Mouse (Mus musculus) erythroid progenitor cell, adult 5-6 weeks (primary cell): ENCODE data around the gene Mrps15. TPM values are rescaled to one million over a fixed set of nuclear protein-coding genes. Genes with fewer than 3 reads are reported as not detected.
A peak's percentile ranks its signal among the peaks of the same experiment; 100 is the strongest.
"Not testable (repeated sequence)": the region's sequence is repeated elsewhere in the genome, so short reads cannot be mapped to it uniquely, and the experiment has no call there.

ENCODE experiments used
- ATAC-seq: replicated peaks from 2 replicates; pipeline ENCODE4 v1.8.0; 2016; ENCODE audit warnings: moderate number of reproducible peaks, mild to moderate bottlenecking, moderate TSS enrichment, inconsistent platforms; ENCODE audit not compliant: poor library complexity, low FRiP score, severe bottlenecking
- total RNA-seq, 2 experiments: library from RNA; stranded (forward) in 1 of 2; stranded (reverse) in 1 of 2; fragments of 150-400 nt in 1 of 2; fragments of 186-747, 209-891 nt in 1 of 2; gene quantifications; 2 replicates each; pipeline versions ENCODE4 v1.2.3 to v1.2.4; 2015 to 2017; ENCODE audit warnings: low replicate concordance in 2 of 2

The Mrps15 gene
- total RNA-seq, 2 experiments from 2014 or later, result 22.6 to 28.0 TPM

DNA sequence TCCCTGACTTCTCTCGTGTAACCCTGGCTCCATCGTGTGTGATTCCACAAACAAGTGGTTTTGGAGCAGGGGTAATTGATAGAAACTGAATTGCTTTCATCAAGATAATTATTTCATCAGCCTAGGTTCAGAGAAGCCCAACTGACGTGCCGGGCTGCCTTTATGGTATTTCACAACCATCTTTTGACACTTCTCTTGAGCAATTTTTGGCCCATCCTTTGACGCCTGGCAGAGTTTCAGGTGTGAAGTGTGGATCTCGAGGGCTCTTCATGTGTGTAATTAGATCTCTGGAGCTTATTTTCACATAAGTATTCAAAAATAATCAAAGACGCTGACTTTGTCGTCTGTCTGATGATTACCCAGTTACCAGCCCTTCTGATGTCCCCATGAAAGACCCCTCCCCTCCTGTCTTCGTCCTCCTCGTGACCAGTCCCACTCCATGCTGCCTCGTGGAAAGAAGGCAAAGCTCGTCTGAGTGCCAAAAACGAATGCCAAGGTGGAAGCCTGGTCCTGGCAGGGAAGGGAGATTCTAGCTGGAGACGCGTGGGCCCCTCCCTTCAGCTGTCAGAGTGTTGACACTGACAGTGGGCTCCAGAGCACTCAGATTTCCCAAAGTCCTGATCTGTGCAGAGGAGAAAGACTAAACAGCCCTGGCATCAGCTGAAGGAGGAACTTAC lies 20.8 kb downstream of the Mrps15 start:
- no peak for ATAC-seq

DNA sequence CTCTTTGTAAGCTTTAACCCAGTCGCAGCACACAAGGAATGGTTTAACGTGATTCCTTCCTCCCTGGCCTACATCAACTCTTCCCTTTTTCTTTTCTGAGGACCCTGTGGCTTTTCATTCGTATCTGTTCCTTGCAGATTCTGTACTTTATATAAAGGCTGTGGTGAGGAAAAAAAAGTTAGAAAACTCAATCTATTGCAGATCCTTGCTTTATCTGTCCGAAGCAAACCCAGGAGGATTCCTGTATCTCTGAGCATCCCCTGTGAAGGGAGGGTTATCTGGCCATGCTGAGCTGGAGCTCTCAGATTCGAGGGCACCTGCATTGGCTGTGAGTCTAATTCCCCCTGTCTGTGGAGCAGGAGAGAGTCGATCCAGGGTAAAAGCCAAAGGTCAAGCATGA lies 22.1 kb downstream of the Mrps15 start:
- ATAC-seq, result no peak

DNA sequence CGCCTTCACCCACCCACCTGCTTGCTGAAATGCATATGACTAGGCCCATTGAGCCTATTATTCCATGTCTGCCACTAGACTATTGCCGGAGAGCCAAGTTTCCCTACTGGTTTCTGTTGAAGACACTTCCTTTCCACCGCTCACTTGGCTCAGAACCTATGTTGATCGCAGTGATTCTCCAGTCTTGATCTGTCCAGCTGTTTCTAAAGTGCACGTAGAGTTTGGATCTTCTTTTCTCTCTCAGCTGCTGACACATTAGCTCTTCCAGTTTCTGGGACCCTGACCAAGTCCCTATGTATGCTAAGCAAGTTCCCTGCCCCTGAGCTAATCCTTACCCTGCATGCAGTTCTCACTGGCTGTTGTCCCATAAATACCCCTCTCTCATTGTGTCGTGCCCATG lies 31.1 kb downstream of the Mrps15 start:
- ATAC-seq, result no peak

DNA sequence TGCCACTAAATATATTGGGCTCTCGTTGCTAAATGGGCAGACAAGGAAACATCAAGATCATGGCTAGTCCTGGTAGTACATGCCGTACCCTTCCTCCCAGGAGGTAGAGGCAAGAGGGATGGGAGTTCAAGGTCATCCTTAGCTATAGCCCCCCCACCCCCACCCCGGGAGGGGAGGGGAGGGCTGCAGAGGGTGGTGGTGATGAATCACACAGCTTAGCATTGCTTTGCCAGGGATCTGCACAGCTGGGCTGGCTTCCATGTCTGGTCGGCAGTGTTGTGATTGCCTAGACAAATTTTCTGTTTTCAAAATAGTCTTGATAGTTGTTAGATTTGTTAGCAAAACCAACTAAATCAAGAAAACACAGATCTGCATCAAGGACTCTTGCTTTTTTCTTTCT lies 32.5 kb downstream of the Mrps15 start:
- ATAC-seq, result no peak

DNA sequence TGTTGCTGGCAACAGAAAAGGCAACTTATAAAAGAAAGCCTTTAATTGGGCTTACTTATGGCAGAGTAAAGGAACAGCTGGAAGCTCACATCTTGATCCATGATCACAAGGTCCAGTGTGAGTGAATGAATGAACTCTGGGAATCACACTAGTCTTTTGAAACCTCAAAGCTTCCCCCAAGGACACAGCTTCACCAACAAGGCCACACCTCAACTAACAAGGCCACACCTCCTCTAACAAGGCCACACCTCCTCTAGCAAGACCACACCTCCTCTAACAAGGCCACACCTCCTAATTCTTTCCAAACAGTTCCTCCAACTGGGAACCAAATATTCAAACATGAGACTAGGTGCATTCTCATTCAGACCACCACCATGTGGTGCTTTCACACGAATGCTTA lies 34.9 kb downstream of the Mrps15 start:
- no peak for ATAC-seq

DNA sequence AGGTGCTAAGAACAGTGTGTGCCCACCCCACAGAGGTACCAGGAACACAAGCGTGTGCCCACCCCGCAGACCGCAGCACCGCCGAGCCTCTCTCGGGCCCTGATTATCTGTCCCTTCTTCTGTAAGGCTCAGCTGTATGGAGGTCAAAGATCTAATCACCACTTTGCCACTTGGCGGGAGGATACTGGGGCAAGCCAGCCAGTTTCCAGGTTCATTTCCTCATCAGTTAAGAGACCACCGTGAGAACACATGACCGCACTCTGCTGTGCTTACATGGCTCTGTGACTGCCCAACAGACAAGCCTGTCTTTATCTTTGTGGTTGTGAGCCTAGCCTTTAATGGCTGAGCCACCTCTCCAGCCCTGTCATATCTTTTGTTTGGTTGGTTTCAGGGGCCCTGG lies 36.3 kb downstream of the Mrps15 start:
- no peak for ATAC-seq

DNA sequence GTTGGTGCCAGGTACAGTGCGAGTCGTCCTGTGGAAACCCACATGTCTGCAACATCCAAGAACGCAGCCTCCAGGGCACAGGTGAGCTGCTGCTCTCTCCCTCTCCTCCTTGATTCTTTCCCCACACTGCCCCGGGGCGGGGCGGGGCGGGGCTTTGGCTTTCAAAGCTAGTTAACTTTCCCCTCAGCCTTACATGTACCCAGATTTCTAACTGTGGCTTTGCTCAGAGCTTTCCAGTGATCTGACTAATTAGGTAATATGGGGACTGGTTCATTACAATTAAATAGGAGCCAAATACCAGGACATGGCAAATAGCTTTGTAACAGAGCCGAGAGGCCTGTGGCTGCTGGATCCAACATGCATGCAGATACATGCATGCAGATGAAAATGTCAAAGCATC lies 37.7 kb downstream of the Mrps15 start:
- no peak for ATAC-seq

DNA sequence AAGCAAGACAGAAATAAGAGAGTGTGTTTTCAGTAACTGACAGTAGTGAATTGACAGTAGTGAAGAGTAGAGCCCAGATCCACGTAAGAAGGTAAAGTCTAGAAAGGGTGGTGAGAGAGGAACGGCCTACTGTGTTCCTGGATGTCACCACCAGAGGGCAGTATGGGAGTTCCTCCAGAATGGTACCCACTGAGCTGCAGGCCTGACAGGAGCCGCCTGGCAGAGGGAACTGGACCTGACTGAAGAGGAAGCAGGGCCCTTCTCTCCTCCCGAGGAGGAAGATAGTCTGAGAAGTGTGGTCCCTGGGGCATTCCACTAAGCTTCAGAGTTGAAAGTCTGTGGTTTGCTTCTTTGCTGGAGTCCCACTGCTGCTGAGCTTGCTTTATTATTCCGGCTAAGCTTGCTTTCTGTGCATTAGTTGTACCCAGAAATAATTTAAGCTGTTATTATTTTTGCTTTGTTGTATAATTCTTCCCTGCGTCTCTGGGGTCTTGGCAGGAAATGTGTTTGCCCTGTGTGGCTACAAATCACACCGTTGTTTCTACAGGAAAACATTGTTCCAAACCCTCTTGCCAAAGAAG lies 39.4 kb downstream of the Mrps15 start:
- ATAC-seq, result peak; percentile 91

DNA sequence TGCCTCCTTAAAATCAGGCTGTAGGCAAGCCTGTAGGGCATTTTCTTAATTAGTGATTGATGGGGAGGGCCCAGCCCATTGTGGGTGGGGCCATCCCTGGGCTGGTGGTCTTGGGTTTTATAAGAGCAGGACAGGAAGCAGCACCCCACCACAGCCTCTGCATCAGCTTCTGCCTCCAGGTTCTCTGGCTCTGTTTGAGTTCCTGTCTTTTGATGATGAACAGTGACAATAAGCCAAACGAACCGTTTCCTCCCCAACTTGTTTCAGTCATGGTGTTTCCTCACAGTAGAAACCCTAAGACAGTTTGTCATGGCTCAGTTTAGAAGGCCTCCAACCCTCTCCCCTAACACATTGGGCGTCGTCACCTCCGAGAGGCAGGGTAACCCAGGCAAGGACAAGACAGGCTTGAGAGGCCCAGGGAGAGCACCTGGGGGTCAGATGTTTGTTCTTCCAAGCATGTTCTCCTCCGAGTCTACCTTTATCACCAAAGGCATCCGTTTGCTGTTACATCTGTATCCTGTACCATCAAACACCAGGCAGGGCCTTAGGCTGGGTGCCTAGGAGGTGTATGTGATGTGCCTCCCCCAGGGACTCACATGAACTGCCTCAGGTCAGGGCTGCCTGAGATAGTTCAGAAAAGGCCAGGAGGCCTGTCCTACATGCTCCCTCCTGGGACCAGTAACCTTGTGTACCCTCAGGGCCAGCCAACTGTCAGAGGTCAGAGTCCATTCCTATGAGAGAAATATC lies 43.5 kb downstream of the Mrps15 start:
- no peak for ATAC-seq

DNA sequence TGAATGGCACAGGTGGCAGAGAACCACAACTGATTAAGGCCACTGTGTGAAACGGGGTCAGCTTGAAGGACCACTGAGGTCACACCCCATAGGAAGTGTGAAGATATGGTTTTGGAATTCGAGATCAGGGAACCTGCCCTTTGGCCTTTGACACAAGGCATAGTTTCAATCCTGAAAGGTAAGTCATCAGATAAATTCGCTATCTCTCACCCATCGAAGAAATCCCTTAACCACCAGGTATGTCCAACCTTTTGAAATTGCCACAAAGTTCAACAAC lies 44.1 kb downstream of the Mrps15 start:
- no peak for ATAC-seq

DNA sequence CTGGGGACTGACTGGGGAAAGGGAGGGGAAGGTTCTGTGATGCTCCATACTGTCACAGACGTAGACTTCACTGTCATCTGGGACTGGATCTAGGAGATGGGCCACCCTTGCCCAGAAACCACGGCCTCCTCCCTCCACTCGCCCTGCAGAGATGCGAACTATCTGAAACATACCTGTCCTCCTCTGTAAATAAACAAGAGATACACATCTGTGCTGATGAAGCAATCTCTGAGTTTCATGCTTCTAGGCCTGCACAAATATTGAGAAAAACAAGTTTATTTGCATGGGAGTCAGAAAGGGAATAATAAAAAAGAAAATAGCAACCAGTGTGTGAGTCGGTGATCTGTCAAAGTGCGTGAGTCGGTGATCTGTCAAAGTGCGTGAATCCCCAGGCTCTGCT lies 45.1 kb downstream of the Mrps15 start:
- no peak for ATAC-seq

DNA sequence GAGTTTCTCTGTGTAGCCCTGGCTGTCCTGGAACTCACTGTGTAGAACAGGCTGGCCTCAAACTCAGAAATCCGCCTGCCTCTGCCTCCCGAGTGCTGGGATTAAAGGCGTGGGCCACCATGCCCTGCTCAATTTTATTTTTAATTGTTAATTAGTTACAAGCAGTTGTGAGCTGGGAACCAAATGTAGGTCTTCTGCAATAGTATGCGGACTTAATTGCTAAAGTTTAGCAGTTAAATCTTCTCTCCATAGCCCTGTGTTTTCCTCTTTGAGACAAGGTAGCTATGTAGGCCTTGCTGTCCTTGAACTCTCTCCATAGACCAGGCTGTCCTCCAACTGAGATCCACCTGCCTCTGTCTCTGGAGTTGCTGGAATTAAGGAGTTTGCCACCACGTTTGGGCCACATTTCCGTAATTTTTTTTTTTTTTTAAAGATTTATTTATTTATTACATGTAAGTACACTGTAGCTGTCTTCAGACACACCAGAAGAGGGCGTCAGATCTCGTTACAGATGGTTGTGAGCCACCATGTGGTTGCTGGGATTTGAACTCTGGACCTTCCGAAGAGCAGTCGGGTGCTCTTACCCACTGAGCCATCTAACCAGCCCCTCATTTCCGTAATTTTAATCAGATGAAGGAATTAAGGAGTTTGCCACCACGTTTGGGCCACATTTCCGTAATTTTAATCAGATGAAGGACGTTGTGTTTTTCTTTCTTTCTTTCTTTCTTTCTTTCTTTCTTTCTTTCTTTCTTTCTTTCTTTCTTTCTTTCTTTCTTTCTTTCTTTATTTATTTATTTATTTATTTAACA lies 49.1 kb downstream of the Mrps15 start:
- not testable (repeated sequence) for ATAC-seq

DNA sequence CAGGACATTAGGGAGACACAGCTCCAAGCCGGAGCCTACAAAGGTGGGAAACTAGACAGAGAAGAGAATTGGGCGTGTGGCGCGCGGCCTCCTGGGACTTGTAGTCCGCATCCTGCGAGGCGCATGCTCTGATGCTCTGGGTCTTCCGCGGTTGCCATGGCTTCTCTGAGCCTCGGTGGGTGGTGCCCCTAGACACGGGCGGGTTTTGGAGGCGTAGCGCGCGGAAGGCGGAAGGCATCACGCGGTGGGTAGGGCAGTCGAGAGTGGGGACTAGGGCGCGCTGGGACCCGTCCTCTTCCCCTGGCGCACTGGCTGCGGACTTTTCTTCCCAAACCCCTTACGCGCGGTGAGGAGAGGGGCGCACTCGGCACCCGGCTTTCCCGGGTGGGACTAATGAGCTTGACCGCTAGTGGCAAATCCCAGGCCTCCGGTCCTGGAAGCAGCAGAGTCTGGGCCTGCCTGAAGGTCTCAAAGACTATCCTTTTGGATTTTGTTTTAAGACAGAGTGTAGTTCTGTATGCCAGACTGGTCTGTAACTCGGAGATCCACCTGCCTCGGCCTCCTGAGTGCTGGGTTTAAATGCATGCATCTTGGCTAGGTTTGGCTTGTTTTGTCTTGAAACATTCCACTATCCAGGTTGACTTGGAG lies 49.9 kb downstream of the Mrps15 start, which contains the start of gene Lsm10:
Gene Lsm10 (plus strand): TSS at position 160 of the 648 bp plus-strand sequence.
- ATAC-seq, result peak; percentile 99

DNA sequence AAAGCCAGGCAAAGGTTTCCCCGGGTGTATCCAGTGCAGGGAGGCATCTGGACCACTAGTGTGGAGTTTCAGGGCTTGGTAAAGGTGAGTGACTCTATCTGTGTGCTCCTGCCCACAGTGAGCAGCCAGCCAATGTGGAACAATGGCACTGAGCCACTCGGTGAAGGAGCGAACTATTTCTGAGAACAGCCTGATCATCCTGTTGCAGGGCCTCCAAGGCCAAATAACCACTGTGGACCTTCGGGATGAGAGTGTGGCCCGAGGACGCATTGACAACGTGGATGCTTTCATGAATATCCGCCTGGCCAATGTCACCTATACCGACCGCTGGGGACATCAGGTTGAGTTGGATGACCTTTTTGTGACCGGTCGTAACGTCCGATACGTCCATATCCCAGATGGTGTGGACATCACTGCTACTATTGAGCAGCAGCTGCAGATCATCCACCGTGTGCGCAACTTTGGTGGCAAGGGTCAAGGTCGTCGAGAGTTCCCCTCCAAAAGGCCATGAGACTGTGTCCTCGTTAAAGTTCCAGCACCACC lies 51.1 kb downstream of the Mrps15 start:
- no peak for ATAC-seq

DNA sequence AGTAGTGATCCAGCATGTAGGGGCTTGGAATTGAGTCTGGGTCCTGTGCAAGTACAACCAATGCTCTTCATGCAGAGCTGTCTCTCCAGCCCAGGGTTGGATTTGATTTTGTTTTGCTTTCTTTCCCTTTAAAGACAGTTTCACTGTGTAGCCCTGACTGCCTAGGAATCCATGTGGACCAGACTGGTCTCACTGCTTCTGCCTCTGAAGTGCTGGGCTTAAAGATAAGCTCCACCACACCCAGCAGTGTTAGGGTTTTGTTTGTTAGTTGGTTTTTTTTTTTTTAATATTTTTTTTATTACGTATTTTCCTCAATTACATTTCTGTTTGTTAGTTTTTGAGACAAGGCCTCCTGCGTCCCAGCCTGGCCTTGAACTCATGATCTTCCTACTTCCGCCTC lies 52.6 kb downstream of the Mrps15 start:
- 0 out of 2 replicates have a peak, but pooled peaks have one; percentile 27 for ATAC-seq

DNA sequence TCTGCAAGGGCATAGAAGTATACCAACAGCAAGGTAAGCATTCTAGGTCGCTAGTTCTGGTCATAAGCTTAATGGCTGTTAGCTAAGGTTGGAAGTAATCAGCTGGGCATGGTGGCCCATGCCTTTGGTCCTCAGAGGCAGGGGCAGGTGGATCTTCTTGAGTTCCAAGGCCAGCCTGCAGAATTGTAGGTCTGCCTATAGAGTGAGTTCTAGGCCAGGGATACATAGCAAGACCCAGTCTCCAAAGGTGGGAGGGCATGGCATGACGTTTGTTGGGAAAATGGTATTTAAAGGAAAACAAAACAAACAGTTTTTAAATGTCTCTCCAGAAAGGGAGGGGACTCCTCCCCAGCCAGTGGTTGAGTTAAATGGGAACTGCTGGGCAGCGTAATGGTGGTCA lies 54.0 kb downstream of the Mrps15 start:
- ATAC-seq, result no peak

DNA sequence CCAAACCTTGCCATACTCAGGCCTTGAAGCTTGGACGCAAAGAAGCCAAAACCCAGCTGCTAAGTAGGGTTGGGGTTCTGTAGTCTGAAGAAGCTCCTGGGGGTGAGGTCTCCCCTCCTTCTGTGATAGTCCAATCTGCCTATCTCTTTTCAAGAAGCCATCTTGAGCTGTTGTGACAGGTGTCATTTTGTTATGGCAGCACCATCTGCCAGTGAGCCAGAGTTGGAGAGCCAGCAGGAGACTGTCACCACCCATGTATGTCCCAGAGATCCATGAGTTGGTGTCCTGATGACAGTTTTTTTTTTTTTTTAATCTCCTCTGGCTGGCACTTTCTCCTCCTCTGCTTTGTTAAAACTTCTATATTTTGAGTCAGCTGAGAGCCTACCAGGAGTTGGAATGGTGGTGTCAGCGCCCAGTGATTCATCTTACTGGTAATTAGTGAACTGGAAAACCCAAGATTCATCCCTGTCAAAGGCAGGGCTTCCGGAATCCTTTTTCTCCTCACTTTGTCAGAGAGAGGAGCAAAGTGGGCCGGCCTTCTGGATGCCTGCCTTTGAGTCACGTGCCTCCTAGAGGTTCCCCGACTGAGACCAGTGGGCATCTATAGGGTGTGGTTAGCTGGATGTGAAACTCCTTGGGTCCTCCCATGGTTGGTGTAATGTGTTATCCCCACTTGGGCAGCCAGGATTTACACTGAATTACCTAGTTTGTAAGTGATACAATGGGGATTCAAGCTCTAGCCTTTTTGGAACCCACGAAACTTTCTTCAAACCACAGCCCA lies 55.5 kb downstream of the Mrps15 start:
- ATAC-seq, result peak; percentile 39; the same call in 1 of the 2 replicates

DNA sequence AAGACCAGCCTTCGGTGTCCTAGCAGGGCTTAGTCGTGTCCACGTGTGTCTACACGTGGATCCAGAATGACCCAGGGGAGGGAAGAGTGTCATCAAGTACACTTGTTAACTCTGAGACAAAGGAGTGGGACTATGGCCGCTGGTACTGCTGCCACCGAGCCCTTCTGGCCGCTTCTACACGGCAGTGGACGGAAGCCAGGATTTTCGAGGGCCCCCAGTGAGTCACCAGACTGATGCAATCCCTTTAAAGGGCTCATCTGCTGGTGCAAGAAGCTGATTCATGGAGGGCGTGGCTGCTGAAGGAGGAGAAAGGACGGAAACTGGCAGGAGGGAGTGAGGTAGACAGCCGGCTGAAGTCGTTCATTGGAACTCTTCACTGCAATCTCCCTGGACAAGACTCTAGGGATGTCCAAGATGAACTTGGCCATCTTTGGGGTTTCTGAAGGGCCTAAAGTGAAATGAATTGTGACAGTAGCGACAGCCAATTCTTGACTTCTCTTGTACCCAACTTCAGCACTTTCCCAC lies 56.4 kb downstream of the Mrps15 start:
- peak; percentile 86 for ATAC-seq

DNA sequence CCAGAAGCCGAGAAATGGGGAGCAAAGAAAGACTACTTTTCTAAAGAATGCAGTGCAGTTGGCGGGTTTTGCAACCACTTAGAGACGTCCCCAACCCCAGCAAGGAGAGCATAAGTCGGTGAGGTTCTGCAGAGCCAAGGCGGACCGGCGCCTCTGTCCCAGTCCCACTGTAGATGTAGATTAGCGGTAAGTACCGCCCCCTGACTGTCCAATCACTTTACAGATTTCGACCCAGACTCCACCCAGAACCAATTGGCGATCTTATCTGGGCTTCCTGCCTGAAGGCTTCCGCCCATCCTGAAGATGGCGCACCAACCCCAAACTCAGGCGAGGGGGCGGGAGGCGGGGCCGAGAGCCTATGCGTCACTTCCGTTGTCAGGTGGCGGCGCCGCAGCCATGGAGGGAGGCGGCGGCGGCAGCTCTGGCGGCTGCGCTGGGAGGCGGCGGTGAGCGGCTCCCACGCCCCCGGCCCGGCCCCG lies 56.9 kb downstream of the Mrps15 start, which contains the start of gene Stk40:
Gene Stk40 (plus strand): TSS at position 368 of the 479 bp plus-strand sequence.
- peak; percentile 80 for ATAC-seq
